Mouse (Mus musculus): ENCODE data around the gene Kctd20. TPM values are rescaled to one million over a fixed set of nuclear protein-coding genes. Genes with fewer than 3 reads are reported as not detected.
A peak's percentile ranks its signal among the peaks of the same experiment; 100 is the strongest.

Gene Kctd20
- total and polyA plus RNA-seq, 2 experiments from 2014 or later, result 35.3 to 41.5 TPM

GRCm38 (mm10) chr17:28932274-28932673 lies 19.5 kb upstream of the Kctd20 start:
- H3K4me3 ChIP-seq (ENCODE audit: low read depth, low read length), result no peak overlapping the region
- no peak overlapping the region for H3K4me2 ChIP-seq (ENCODE audit: low read depth, low read length)
- no peaks in the 10 kb centered on the region for H3K9me3 ChIP-seq (replicated peaks; ENCODE audit: control insufficient read depth, low read length)
- DNase-seq (ENCODE audit: low spot score) (no peak), ATAC-seq (ENCODE audit: insufficient read depth, low read depth) (no peak)
- no peaks in the 10 kb centered on the region for H3K27me3 ChIP-seq (ENCODE audit: control insufficient read depth, insufficient read depth, low read length)
- H3K27ac ChIP-seq (ENCODE audit: low read depth), result no peak overlapping the region
- H3K9ac ChIP-seq (replicated peaks; ENCODE audit: low read depth, low read length), result no peak overlapping the region
- WGBS, result 83% methylated on average over 4 of the region's 4 CpGs
- TF ChIP-seq CTCF (IDR thresholded peaks at IDR 0.05; ENCODE audit: low read depth) (no peak), EP300 (IDR thresholded peaks at IDR 0.05; ENCODE audit: low read depth) (no peak)
- H3K4me1 ChIP-seq (ENCODE audit: control insufficient read depth, insufficient read depth), result peaks cover 7% of the 10 kb centered on the region; the same call in 1 of the 2 replicates
- no peaks in the 10 kb centered on the region for H3K36me3 ChIP-seq (replicated peaks; ENCODE audit: control insufficient read depth, insufficient read depth, low read length)

DNA sequence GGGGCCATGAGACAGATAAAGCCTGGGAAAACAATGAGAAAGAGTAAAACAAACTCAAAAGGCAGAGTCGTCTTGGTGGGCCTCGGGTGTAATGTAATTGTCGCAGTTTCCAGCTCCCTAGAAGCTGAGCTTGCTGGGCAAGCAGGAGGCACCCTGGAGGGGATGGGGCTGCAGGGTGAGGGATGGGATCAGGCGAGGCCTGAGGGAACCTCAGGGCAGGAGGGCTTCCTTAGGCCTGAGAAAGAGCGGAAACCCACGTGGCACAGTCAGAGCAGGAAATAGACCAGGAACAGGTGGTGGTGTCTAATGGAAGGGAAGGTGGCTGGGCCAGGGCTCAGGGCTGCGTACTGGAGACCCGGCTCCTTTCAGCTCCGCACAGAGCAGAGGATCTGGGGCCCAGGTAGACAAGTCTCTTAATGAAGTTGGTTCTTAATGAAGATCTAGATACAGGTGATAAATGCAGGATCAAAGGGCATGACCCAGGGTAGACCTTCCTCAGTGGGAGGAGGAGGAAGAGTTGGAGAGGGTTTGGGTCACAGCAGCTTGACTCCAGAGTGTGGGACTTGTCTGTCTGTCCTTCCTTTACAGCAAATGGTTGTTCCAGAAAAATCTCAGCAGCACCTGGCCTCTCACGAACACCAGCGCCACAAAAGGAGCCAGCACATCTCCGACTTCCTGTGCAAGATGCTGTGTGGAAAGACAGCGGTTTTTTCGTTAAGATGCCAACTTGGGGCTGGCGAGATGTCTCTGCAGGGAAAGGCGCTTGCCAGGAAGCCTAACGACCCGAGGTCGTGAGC lies 17.4 kb upstream of the Kctd20 start:
- no peak for TF ChIP-seq CTCF (IDR thresholded peaks at IDR 0.05; ENCODE audit: low read depth)
- Histone ChIP-seq H3K4me3 (ENCODE audit: low read depth, low read length) (no peak overlapping the region), H3K4me2 (ENCODE audit: low read depth, low read length) (no peak overlapping the region), H3K36me3 (replicated peaks; ENCODE audit: control insufficient read depth, insufficient read depth, low read length) (no peaks in the 10 kb centered on the region), H3K9me3 (replicated peaks; ENCODE audit: control insufficient read depth, low read length) (no peaks in the 10 kb centered on the region), H3K27ac (ENCODE audit: low read depth) (no peak overlapping the region), H3K9ac (replicated peaks; ENCODE audit: low read depth, low read length) (no peak overlapping the region), H3K27me3 (ENCODE audit: control insufficient read depth, insufficient read depth, low read length) (no peaks in the 10 kb centered on the region), H3K4me1 (ENCODE audit: control insufficient read depth, insufficient read depth) (peaks cover 7% of the 10 kb centered on the region; the same call in 1 of the 2 replicates)
- DNase-seq (ENCODE audit: low spot score), result no peak
- no peak for ATAC-seq (ENCODE audit: insufficient read depth, low read depth)
- 77% methylated on average over 19 of the region's 19 CpGs for WGBS

GRCm38 (mm10) chr17:28936133-28936532 lies 15.6 kb upstream of the Kctd20 start:
- H3K27me3 ChIP-seq (ENCODE audit: control insufficient read depth, insufficient read depth, low read length), result no peaks in the 10 kb centered on the region
- no peak overlapping the region for H3K27ac ChIP-seq (ENCODE audit: low read depth)
- ATAC-seq (ENCODE audit: insufficient read depth, low read depth), result no peak
- H3K4me2 ChIP-seq (ENCODE audit: low read depth, low read length), result no peak overlapping the region
- DNase-seq (ENCODE audit: low spot score), result no peak
- H3K4me3 ChIP-seq (ENCODE audit: low read depth, low read length), result no peak overlapping the region
- no peaks in the 10 kb centered on the region for H3K4me1 ChIP-seq (ENCODE audit: control insufficient read depth, insufficient read depth)
- no peaks in the 10 kb centered on the region for H3K36me3 ChIP-seq (replicated peaks; ENCODE audit: control insufficient read depth, insufficient read depth, low read length)
- 75% methylated on average over 7 of the region's 7 CpGs for WGBS
- TF ChIP-seq CTCF (IDR thresholded peaks at IDR 0.05; ENCODE audit: low read depth) (no peak), EP300 (IDR thresholded peaks at IDR 0.05; ENCODE audit: low read depth) (no peak)
- H3K9me3 ChIP-seq (replicated peaks; ENCODE audit: control insufficient read depth, low read length), result no peaks in the 10 kb centered on the region
- no peak overlapping the region for H3K9ac ChIP-seq (replicated peaks; ENCODE audit: low read depth, low read length)

- DNase-seq (ENCODE audit: low spot score) (no peak), ATAC-seq (ENCODE audit: insufficient read depth, low read depth) (no peak)
- H3K9ac ChIP-seq (replicated peaks; ENCODE audit: low read depth, low read length), result no peak overlapping the region
- H3K4me1 ChIP-seq (ENCODE audit: control insufficient read depth, insufficient read depth), result no peaks in the 10 kb centered on the region
- no peaks in the 10 kb centered on the region for H3K27me3 ChIP-seq (ENCODE audit: control insufficient read depth, insufficient read depth, low read length)
- TF ChIP-seq EP300 (IDR thresholded peaks at IDR 0.05; ENCODE audit: low read depth) (no peak), CTCF (IDR thresholded peaks at IDR 0.05; ENCODE audit: low read depth) (peak; percentile 28)
- no peak overlapping the region for H3K27ac ChIP-seq (ENCODE audit: low read depth)
- no peaks in the 10 kb centered on the region for H3K9me3 ChIP-seq (replicated peaks; ENCODE audit: control insufficient read depth, low read length)
- WGBS, result 79% methylated on average over 10 of the region's 10 CpGs
- H3K4me3 ChIP-seq (ENCODE audit: low read depth, low read length), result no peak overlapping the region
- H3K4me2 ChIP-seq (ENCODE audit: low read depth, low read length), result no peak overlapping the region
- no peaks in the 10 kb centered on the region for H3K36me3 ChIP-seq (replicated peaks; ENCODE audit: control insufficient read depth, insufficient read depth, low read length)
Observed at GRCm38 (mm10) chr17:28936622-28937345, 15.0 kb upstream of the Kctd20 start.

GRCm38 (mm10) chr17:28940776-28941555 lies 10.8 kb upstream of the Kctd20 start:
- no peak for ATAC-seq (ENCODE audit: insufficient read depth, low read depth)

More at GRCm38 (mm10) chr17:28940776-28941555, 10.8 kb upstream of the Kctd20 start:
- no peak for TF ChIP-seq CTCF (IDR thresholded peaks at IDR 0.05; ENCODE audit: low read depth)
- H3K4me2 ChIP-seq (ENCODE audit: low read depth, low read length), result no peak overlapping the region
- no peaks in the 10 kb centered on the region for H3K4me1 ChIP-seq (ENCODE audit: control insufficient read depth, insufficient read depth)
- no peaks in the 10 kb centered on the region for H3K36me3 ChIP-seq (replicated peaks; ENCODE audit: control insufficient read depth, insufficient read depth, low read length)
- no peak for DNase-seq (ENCODE audit: low spot score)
- no peak overlapping the region for H3K4me3 ChIP-seq (ENCODE audit: low read depth, low read length)
- H3K9me3 ChIP-seq (replicated peaks; ENCODE audit: control insufficient read depth, low read length), result no peaks in the 10 kb centered on the region
- H3K27me3 ChIP-seq (ENCODE audit: control insufficient read depth, insufficient read depth, low read length), result no peaks in the 10 kb centered on the region
- no peak overlapping the region for H3K9ac ChIP-seq (replicated peaks; ENCODE audit: low read depth, low read length)
- no peak overlapping the region for H3K27ac ChIP-seq (ENCODE audit: low read depth)
- WGBS, result 89% methylated on average over 25 of the region's 25 CpGs

All from heart, postnatal 0 days (tissue).